Mouse (Mus musculus) ES-E14 (cell line): ENCODE measurements at regions not wholly inside any gene's neighbourhood (a gene's known extent, or its start where the extent isn't known, plus 50 kb on each side); places are given as distances from the start of the nearest gene placed in this dataset.
A peak's percentile ranks its signal among the peaks of the same experiment; 100 is the strongest.

Experiments
- DNase-seq: peaks from one replicate; pipeline ENCODE4 v3.0.0-alpha.2; 2013; ENCODE audit warnings: low read depth, low spot score
- H3K27ac ChIP-seq: 2 replicates; pipeline ENCODE4 v1.5.1; 2012; ENCODE audit warnings: low read depth, mild to moderate bottlenecking, low read length, moderate library complexity, mixed read lengths; ENCODE audit not compliant: poor library complexity, insufficient read depth, severe bottlenecking
- H3K36me3 ChIP-seq: 2 replicates; pipeline ENCODE4 v1.6.1; 2012; ENCODE audit warnings: mild to moderate bottlenecking, low read length, moderate library complexity, mixed read lengths; ENCODE audit not compliant: control insufficient read depth, poor library complexity, insufficient read depth, severe bottlenecking
- H3K4me1 ChIP-seq, 2 experiments: fragments of 150-350 bp in 1 of 2; sonication (generic) in 1 of 2; 2 replicates each; pipeline ENCODE4 v1.6.1; 2012; ENCODE audit warnings: low read length in 2 of 2, mild to moderate bottlenecking in 1 of 2, mixed read lengths in 1 of 2; ENCODE audit not compliant: control insufficient read depth in 2 of 2, insufficient read depth in 2 of 2, poor library complexity in 1 of 2
- H3K4me3 ChIP-seq, 2 experiments: fragments of 150-350 bp in 1 of 2; sonication (generic) in 1 of 2; 2 replicates each; pipeline ENCODE4 v1.5.1; 2012; ENCODE audit warnings: low read length in 2 of 2, low read depth in 1 of 2, mild to moderate bottlenecking in 1 of 2, mixed read lengths in 1 of 2; ENCODE audit not compliant: insufficient read depth in 1 of 2, poor library complexity in 1 of 2, severe bottlenecking in 1 of 2
- H3K9ac ChIP-seq: 2 replicates; pipeline ENCODE4 v1.6.1; 2012; ENCODE audit warnings: low read depth, mild to moderate bottlenecking, low read length, mixed read lengths; ENCODE audit not compliant: poor library complexity, insufficient read depth, severe bottlenecking
- H3K9me3 ChIP-seq: fragments of 150-350 bp; sonication (generic); 2 replicates; pipeline ENCODE4 v1.6.1; 2012; ENCODE audit warnings: low read depth, mild to moderate bottlenecking, low read length; ENCODE audit not compliant: control insufficient read depth, insufficient read depth
- CHD2 ChIP-seq: IDR thresholded peaks from 2 replicates; pipeline ENCODE4 v1.6.1; 2014; ENCODE audit warnings: mild to moderate bottlenecking, low read depth, low read length, inconsistent platforms
- HCFC1 ChIP-seq: IDR thresholded peaks from 2 replicates; pipeline ENCODE4 v1.6.1; 2012; ENCODE audit warnings: low read length, inconsistent platforms, borderline replicate concordance; ENCODE audit not compliant: insufficient read depth
- MAFK ChIP-seq: IDR thresholded peaks from 2 replicates; pipeline ENCODE4 v1.6.1; 2014; ENCODE audit warnings: mild to moderate bottlenecking, low read depth, low read length, inconsistent platforms; ENCODE audit not compliant: insufficient read depth
- ZC3H11A ChIP-seq: IDR thresholded peaks from 2 replicates; pipeline ENCODE4 v1.6.1; 2012; ENCODE audit warnings: low read depth, mild to moderate bottlenecking, inconsistent platforms, low read length, borderline replicate concordance
- ZNF384 ChIP-seq: IDR thresholded peaks from 2 replicates; pipeline ENCODE4 v1.6.1; 2012; ENCODE audit warnings: low read depth, low read length, inconsistent platforms
- in situ Hi-C, 2 experiments: fragments of 600-800 bp; cut with MboI; formaldehyde crosslinking; loops; one replicate each; pipeline ENCODE4 v1.15.1; 2025; ENCODE audit warnings: low sequenced_read_pairs in 2 of 2, inconsistent platforms in 1 of 2; ENCODE audit not compliant: unreplicated experiment in 2 of 2

DNA sequence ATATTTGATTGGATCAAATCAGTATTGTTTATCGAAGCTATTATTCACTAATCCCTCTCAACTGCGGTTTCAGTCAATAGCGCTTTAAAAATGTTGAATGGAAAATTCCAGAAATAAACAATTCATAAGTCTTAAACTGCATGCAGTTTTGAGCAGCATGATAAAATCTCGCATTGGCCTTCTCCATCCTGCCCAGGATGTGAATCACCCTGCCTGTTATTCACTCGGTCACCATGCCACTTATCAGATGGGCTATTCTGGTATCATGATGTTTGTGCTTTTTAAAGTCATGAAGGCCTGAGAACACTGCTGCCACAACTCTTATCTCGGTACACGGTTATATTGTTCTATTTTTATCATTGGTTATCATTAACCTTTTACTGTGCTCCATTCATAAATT lies 238.3 kb downstream of the Papss1 start:
- Histone ChIP-seq H3K9me3 (no peaks in the 10 kb centered on the region), H3K36me3 (no peaks in the 10 kb centered on the region), H3K9ac (no peak overlapping the region), H3K4me1 (peaks cover 0 to 4% of the 10 kb centered on the region in 2 experiments; a peak in 3 of 4 replicates), H3K27ac (no peak overlapping the region), H3K4me3 (no peak overlapping the region)
- no peak for DNase-seq
- no peak for TF ChIP-seq HCFC1
- no peak for TF ChIP-seq ZNF384
- no peak for TF ChIP-seq ZC3H11A
- no peak for TF ChIP-seq CHD2
- TF ChIP-seq MAFK: no peak
- in situ Hi-C loops: no loop called here

GRCm38 (mm10) chr3:131808127-131808526 lies 243.6 kb downstream of the Papss1 start:
- Histone ChIP-seq H3K9ac (no peak overlapping the region), H3K9me3 (no peaks in the 10 kb centered on the region), H3K4me3 (no peak overlapping the region), H3K27ac (no peak overlapping the region), H3K4me1 (no peaks in the 10 kb centered on the region), H3K36me3 (no peaks in the 10 kb centered on the region)
- no peak for DNase-seq
- no peak for TF ChIP-seq CHD2
- TF ChIP-seq ZNF384: no peak
- in situ Hi-C loops: no loop called here

DNA sequence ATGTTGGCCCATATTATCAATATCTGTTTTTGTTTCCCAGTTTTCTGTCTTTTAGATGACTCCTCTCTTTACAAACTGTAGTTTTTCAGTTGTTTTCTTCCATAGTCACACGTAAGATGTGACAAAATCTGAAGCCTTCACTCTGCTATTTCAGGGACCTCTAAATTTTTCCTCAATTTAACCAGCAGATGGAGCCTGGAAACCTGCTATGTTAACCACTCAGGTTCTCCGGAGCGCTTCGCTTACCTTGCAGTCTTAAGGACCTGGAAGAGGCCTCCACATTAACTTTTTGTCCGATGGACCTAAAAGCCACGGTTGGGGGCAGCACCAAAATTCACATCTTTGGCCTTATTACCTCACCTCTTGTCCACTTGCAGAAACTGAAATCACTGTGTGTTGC lies 248.4 kb downstream of the Papss1 start:
- H3K9me3 ChIP-seq: no peaks in the 10 kb centered on the region
- H3K9ac ChIP-seq: no peak overlapping the region
- no peak for TF ChIP-seq ZC3H11A
- TF ChIP-seq ZNF384: no peak
- no peak for TF ChIP-seq HCFC1
- TF ChIP-seq CHD2: no peak
- peak; percentile 21; the same call in 1 of the 2 replicates for TF ChIP-seq MAFK
- no peak overlapping the region for H3K4me3 ChIP-seq
- in situ Hi-C loops: no loop called here
- no peak for DNase-seq
- H3K36me3 ChIP-seq: no peaks in the 10 kb centered on the region
- H3K27ac ChIP-seq: no peak overlapping the region
- H3K4me1 ChIP-seq: no peaks in the 10 kb centered on the region

DNA sequence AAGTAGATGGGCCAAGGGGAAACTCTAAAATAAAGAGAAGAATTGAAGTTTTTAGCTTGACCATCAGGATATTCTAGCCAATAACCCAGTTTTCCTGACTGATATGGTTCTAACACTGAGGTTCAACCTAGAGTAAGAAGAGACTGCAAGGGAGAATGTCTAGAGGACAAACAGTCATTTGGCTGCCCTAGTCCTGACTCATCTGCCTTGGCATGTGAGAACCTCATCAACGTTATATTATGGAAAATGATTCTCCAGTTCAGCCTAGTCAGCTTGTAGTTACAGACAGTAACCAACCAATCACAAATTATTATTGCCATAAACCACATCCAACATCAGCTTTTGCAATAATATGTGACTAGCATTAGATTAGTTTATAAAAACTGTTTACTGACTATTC lies 254.2 kb downstream of the Papss1 start:
- Histone ChIP-seq H3K4me3 (no peak overlapping the region), H3K9ac (no peak overlapping the region), H3K36me3 (no peaks in the 10 kb centered on the region), H3K9me3 (no peaks in the 10 kb centered on the region), H3K27ac (no peak overlapping the region), H3K4me1 (no peaks in the 10 kb centered on the region)
- no peak for DNase-seq
- TF ChIP-seq ZC3H11A: no peak
- no peak for TF ChIP-seq HCFC1
- no peak for TF ChIP-seq CHD2
- TF ChIP-seq ZNF384: no peak
- no peak for TF ChIP-seq MAFK
- in situ Hi-C loops: no loop called here

DNA sequence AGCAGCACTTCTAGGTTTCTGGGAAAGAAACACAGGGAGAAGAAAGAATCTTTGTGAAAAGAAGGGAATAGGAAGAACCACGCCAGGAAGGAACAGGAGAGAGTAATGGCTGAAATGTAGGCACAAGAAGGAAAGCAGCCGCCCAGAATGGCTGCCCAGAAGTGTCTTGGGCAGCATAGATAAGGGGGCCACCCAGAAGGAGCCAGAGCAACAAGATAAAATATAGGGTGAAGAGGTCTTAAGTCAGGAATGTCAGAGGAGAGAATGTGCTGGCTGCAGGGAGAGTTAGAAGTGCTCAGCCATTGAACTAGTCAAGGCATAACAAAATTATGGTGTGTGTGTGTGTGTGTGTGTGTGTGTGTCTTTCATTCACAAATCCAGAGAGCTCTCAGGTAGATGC lies 227.7 kb upstream of the Dkk2 start:
- H3K4me3 ChIP-seq: no peak overlapping the region
- H3K27ac ChIP-seq: no peak overlapping the region
- no peak for DNase-seq
- H3K9me3 ChIP-seq: no peaks in the 10 kb centered on the region
- no peak overlapping the region for H3K9ac ChIP-seq
- in situ Hi-C loops: no loop called here
- no peaks in the 10 kb centered on the region for H3K36me3 ChIP-seq
- H3K4me1 ChIP-seq: no peaks in the 10 kb centered on the region
- no peak for TF ChIP-seq ZNF384
- TF ChIP-seq CHD2: no peak
- TF ChIP-seq MAFK: no peak
- no peak for TF ChIP-seq HCFC1
- no peak for TF ChIP-seq ZC3H11A
